Mouse (Mus musculus) CH12.LX (cell line): ENCODE data around the gene Nsf. TPM values are rescaled to one million over a fixed set of nuclear protein-coding genes. Genes with fewer than 3 reads are reported as not detected.

Source experiments
- DNase-seq: peaks from one replicate; pipeline ENCODE4 v3.0.0-alpha.2; 2013; ENCODE audit errors: extremely low read depth
- H3K27ac ChIP-seq: 2 replicates; pipeline ENCODE4 v1.5.1; 2012; ENCODE audit warnings: low read depth, mild to moderate bottlenecking, control low read depth, moderate library complexity; ENCODE audit not compliant: insufficient read depth
- H3K27me3 ChIP-seq: replicated peaks from 2 replicates; pipeline ENCODE3; 2012; ENCODE audit warnings: inconsistent platforms
- H3K36me3 ChIP-seq, 2 experiments: replicated peaks in 1 of 2; 2 replicates each; pipeline versions ENCODE3 to v1.6.1; 2012; ENCODE audit warnings: inconsistent platforms in 1 of 2, low read length in 1 of 2, mild to moderate bottlenecking in 1 of 2, mixed read lengths in 1 of 2, moderate library complexity in 1 of 2; ENCODE audit not compliant: control insufficient read depth in 1 of 2, insufficient read depth in 1 of 2
- H3K4me1 ChIP-seq, 2 experiments: 2 replicates each; pipeline ENCODE4 v1.6.1; 2012; ENCODE audit warnings: inconsistent platforms in 1 of 2, moderate library complexity in 1 of 2; ENCODE audit not compliant: insufficient read depth in 2 of 2, control insufficient read depth in 1 of 2
- H3K4me2 ChIP-seq: 2 replicates; pipeline ENCODE4 v1.6.1; 2012; ENCODE audit warnings: low read depth, mild to moderate bottlenecking, control low read depth; ENCODE audit not compliant: poor library complexity, insufficient read depth, severe bottlenecking
- H3K4me3 ChIP-seq, 3 experiments: fragments of 150-350 bp in 1 of 3; sonication (generic) in 1 of 3; replicated peaks in 1 of 3; 2 replicates each; pipeline versions ENCODE3 to v1.5.1; 2011 to 2012; ENCODE audit warnings: low read depth in 2 of 3, low read length in 2 of 3, mild to moderate bottlenecking in 2 of 3, moderate library complexity in 2 of 3, control low read depth in 1 of 3, improper control_type of control experiment in 1 of 3, inconsistent platforms in 1 of 3, mixed read lengths in 1 of 3; ENCODE audit not compliant: poor library complexity in 1 of 3
- H3K79me2 ChIP-seq: replicated peaks from 2 replicates; pipeline ENCODE4 v1.6.1; 2012; ENCODE audit warnings: mild to moderate bottlenecking, moderate library complexity; ENCODE audit not compliant: control insufficient read depth, poor library complexity, insufficient read depth, severe bottlenecking; ENCODE audit errors: extremely low read depth
- H3K9ac ChIP-seq: 2 replicates; pipeline ENCODE4 v1.6.1; 2012; ENCODE audit warnings: low read depth, mild to moderate bottlenecking, control low read depth, moderate library complexity; ENCODE audit not compliant: insufficient read depth
- H3K9me3 ChIP-seq: replicated peaks from 2 replicates; pipeline ENCODE3; 2012; ENCODE audit warnings: low read length, inconsistent platforms, mixed read lengths
- BHLHE40 ChIP-seq: IDR thresholded peaks from 2 replicates; pipeline ENCODE4 v1.6.1; 2011; ENCODE audit warnings: mild to moderate bottlenecking, low read depth, low read length, improper control_type of control experiment
- CTCF ChIP-seq, 2 experiments: IDR thresholded peaks in 1 of 2; conservative IDR thresholded peaks in 1 of 2; 2 replicates each; pipeline ENCODE4 v1.5.1; 2011 to 2012; ENCODE audit warnings: low read depth in 2 of 2, low read length in 2 of 2, improper control_type of control experiment in 1 of 2, inconsistent platforms in 1 of 2, mild to moderate bottlenecking in 1 of 2, moderate library complexity in 1 of 2
- EP300 ChIP-seq: IDR thresholded peaks from 2 replicates; pipeline ENCODE4 v1.6.1; 2011; ENCODE audit warnings: low read length, improper control_type of control experiment
- HCFC1 ChIP-seq: IDR thresholded peaks from 2 replicates; pipeline ENCODE4 v1.6.1; 2012; ENCODE audit warnings: low read depth, mild to moderate bottlenecking, inconsistent platforms, low read length, improper control_type of control experiment
- IRF4 ChIP-seq: IDR thresholded peaks from 2 replicates; pipeline ENCODE4 v1.6.1; 2014; ENCODE audit warnings: low read depth, mild to moderate bottlenecking, inconsistent platforms, low read length, improper control_type of control experiment
- KAT2A ChIP-seq: IDR thresholded peaks from 2 replicates; pipeline ENCODE4 v1.6.1; 2012; ENCODE audit warnings: low read length, improper control_type of control experiment, inconsistent platforms; ENCODE audit not compliant: insufficient replicate concordance
- MAFK ChIP-seq: IDR thresholded peaks from 2 replicates; pipeline ENCODE4 v1.6.1; 2011; ENCODE audit warnings: low read length, improper control_type of control experiment; ENCODE audit not compliant: insufficient replicate concordance
- MXI1 ChIP-seq: IDR thresholded peaks from 2 replicates; pipeline ENCODE4 v1.6.1; 2011; ENCODE audit warnings: mild to moderate bottlenecking, low read depth, low read length, improper control_type of control experiment
- NELFE ChIP-seq: IDR thresholded peaks from 2 replicates; pipeline ENCODE4 v1.6.1; 2011; ENCODE audit warnings: low read depth, low read length, improper control_type of control experiment
- POLR2AphosphoS2 ChIP-seq: IDR thresholded peaks from 2 replicates; pipeline ENCODE4 v1.6.1; 2011; ENCODE audit warnings: low read depth, low read length, improper control_type of control experiment
- RAD21 ChIP-seq: IDR thresholded peaks from 2 replicates; pipeline ENCODE4 v1.6.1; 2011; ENCODE audit warnings: low read depth, mild to moderate bottlenecking, low read length, improper control_type of control experiment, moderate library complexity
- RCOR1 ChIP-seq: conservative IDR thresholded peaks from 2 replicates; pipeline ENCODE4 v1.6.1; 2012; ENCODE audit warnings: low read depth, mild to moderate bottlenecking, inconsistent platforms, low read length, improper control_type of control experiment
- SMC3 ChIP-seq: IDR thresholded peaks from 2 replicates; pipeline ENCODE4 v1.6.1; 2011; ENCODE audit warnings: low read depth, low read length, improper control_type of control experiment
- TCF12 ChIP-seq: IDR thresholded peaks from 2 replicates; pipeline ENCODE4 v1.6.1; 2014; ENCODE audit warnings: low read depth, mild to moderate bottlenecking, inconsistent platforms, low read length, improper control_type of control experiment
- UBTF ChIP-seq: IDR thresholded peaks from 2 replicates; pipeline ENCODE4 v1.6.1; 2012; ENCODE audit warnings: low read depth, mild to moderate bottlenecking, inconsistent platforms, low read length, improper control_type of control experiment, moderate library complexity
- ZNF384 ChIP-seq: IDR thresholded peaks from 2 replicates; pipeline ENCODE4 v1.6.1; 2012; ENCODE audit warnings: low read depth, low read length, improper control_type of control experiment, inconsistent platforms
- dilution Hi-C: fragments of 300-500 bp; cut with MboI; formaldehyde crosslinking; loops from 2 replicates; pipeline ENCODE4 v1.14.3; 2020; ENCODE audit warnings: low sequenced_read_pairs; ENCODE audit not compliant: extremely low pct_unique_long_range_greater_than_20kb, extremely low pct_ligation_motif_present
- in situ Hi-C: fragments of 300-500 bp; cut with MboI; formaldehyde crosslinking; loops from 3 replicates; pipeline ENCODE4 v1.14.3; 2019; ENCODE audit warnings: low sequenced_read_pairs, low pct_ligation_motif_present, low pct_unique_long_range_greater_than_20kb, mixed read lengths
- polyA plus RNA-seq: library from polyadenylated mRNA; unstranded; fragments of >175 nt; gene quantifications from 2 replicates; pipeline ENCODE4 v1.2.1, GENCODE M21; 2012; ENCODE audit warnings: low read depth; ENCODE audit not compliant: insufficient read length
- total RNA-seq, 2 experiments: library from RNA; depleted of rRNA; stranded (reverse); fragments of 300-350 nt in 1 of 2; fragments of >200 nt in 1 of 2; gene quantifications; 2 replicates each; pipeline ENCODE4 v1.2.3; 2012 to 2014

Nsf gene
- total and polyA plus RNA-seq, 3 experiments = 48.1 to 99.3 (median 50.9) TPM

GRCm38 (mm10) chr11:103774228-103774530 is 179.7 kb downstream of the Nsf start:
- in situ Hi-C loops = loop anchor here (5.0 kb wide), 1 partner anchor 138 kb away; no protein-coding TSS in a partner anchor
- H3K9me3 ChIP-seq = peaks cover 22% of the 10 kb centered on the region
- H3K4me3 ChIP-seq = no peak overlapping the region
- no peak overlapping the region for H3K27ac ChIP-seq
- TF ChIP-seq RAD21 (no peak), ZNF384 (no peak), EP300 (no peak), POLR2AphosphoS2 (no peak), MAFK (no peak), CTCF (conservative IDR thresholded peaks at IDR 0.05 in 1 of 2, IDR thresholded peaks at IDR 0.05 in 1 of 2; ENCODE audit: low read depth in 2 of 2, low read length in 2 of 2) (no peak), KAT2A (no peak), IRF4 (no peak), MXI1 (no peak), HCFC1 (no peak), UBTF (no peak), NELFE (no peak), SMC3 (no peak)
- dilution Hi-C loops = no loop called here
- no peaks in the 10 kb centered on the region for H3K36me3 ChIP-seq
- peaks cover 81% of the 10 kb centered on the region for H3K27me3 ChIP-seq
- no peaks in the 10 kb centered on the region for H3K79me2 ChIP-seq
- no peak for DNase-seq
- H3K4me2 ChIP-seq = peak overlapping the region; percentile 63; the same call in 1 of the 2 replicates
- H3K9ac ChIP-seq = no peak overlapping the region
- H3K4me1 ChIP-seq = peaks cover 8 to 59% of the 10 kb centered on the region in 2 experiments

DNA sequence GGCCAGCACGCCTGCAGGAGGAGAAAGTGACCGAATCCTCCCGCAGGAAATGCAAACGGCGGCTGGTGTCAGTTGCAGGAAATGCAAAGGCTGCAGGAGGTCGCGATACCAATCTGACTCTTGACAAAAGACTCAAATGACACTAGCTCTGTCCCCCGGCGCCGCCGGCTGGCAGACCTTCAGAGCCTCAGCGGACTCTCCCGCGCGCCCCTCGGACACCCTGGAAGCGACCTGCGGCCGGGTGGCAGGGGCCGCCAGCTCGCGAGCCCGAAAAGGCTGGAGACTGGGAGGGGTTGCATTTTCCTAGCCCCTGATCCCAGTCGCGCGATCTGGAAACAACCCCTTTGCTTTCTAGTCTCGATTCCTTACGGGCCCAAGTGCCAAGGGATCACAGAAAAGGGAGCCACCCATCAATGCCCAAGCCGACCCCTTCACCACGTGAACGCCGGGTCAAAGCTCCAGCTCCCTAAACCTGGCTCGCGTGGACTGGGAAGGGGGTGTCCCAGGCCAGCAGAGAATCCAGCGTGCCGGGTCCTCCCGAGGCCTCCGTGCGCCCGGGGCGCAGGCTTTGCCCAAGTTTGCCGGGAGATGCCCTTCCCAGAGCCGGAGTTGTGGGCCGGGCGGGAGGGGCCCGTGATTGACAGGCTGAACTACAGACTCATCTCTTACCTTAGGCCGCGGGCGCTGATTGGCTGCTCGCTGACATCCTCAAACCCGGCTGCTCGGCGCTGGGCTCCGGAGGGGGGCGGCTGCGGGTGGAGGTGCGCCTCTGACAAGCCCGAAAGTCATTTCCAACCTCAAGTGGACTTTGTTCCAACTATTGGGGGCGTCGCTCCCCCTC is 180.2 kb downstream of the Nsf start, which contains the start of gene Wnt3:
Wnt3 (plus strand) TSS at position 764 of the 841 bp plus-strand sequence.
- peaks cover 84% of the 10 kb centered on the region for H3K27me3 ChIP-seq
- H3K9ac ChIP-seq = no peak within 1 kb of the TSS
- no peak for DNase-seq

More for the DNA sequence above, 180.2 kb downstream of the Nsf start, which contains the start of gene Wnt3:
- in situ Hi-C loops (loop anchor here (5.0 kb wide), 1 partner anchor 139 kb away; no protein-coding TSS in a partner anchor), dilution Hi-C loops (no loop called here)
- no peak within 1 kb of the TSS for H3K27ac ChIP-seq
- no peaks in the 10 kb centered on the region for H3K79me2 ChIP-seq
- peaks cover 8 to 60% of the 10 kb centered on the region in 2 experiments for H3K4me1 ChIP-seq
- TF ChIP-seq RCOR1 (no peak), IRF4 (no peak), KAT2A (no peak), TCF12 (peak; percentile 34; the same call in 1 of the 2 replicates), RAD21 (no peak), EP300 (no peak), BHLHE40 (peak; percentile 22; the same call in 1 of the 2 replicates), ZNF384 (no peak)
- peak within 1 kb of the TSS in 1 of 3 experiments; percentile 2 for H3K4me3 ChIP-seq
- peak within 1 kb of the TSS; percentile 63 for H3K4me2 ChIP-seq
- no peaks in the 10 kb centered on the region for H3K36me3 ChIP-seq
- H3K9me3 ChIP-seq = peaks cover 22% of the 10 kb centered on the region
